Mouse (Mus musculus): ENCODE results near the gene Dll4. TPM values are rescaled to one million over a fixed set of nuclear protein-coding genes. Genes with fewer than 3 reads are reported as not detected.
A peak's percentile ranks its signal among the peaks of the same experiment; 100 is the strongest.

Gene Dll4
- polyA plus RNA-seq, 1 experiment from 2014 or later = 5.6 TPM

DNA sequence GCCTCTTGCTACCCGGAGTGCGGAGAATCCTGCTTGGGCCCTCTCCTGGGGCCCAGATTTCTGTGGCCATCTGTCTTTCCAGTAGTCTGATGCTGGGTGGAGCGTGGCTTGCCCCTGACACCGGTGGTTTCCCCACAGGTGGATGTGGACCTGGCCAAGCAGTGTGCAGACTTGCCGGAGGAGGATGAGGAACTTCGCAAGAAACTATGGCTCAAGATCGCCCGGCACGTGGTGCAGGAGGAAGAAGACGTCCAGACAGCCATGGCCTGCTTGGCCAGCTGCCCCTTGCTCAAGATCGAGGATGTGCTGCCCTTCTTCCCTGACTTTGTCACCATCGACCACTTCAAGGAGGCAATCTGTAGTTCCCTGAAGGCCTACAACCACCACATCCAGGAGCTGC is 28.8 kb upstream of the Dll4 start:
- H3K36me3 ChIP-seq = peaks cover 68% of the 10 kb centered on the region
- no peak overlapping the region for H3K9ac ChIP-seq
- no peak overlapping the region for H3K4me3 ChIP-seq
- H3K27ac ChIP-seq = no peak overlapping the region
- ATAC-seq (ENCODE audit: low FRiP score) = no peak
- no peak overlapping the region for H3K4me2 ChIP-seq (replicated peaks)
- peaks cover 20% of the 10 kb centered on the region for H3K4me1 ChIP-seq
- 0 out of 2 replicates have a peak, but pooled peaks cover 4% of the 10 kb centered on the region for H3K27me3 ChIP-seq
- no peaks in the 10 kb centered on the region for H3K9me3 ChIP-seq (replicated peaks)
- 96% methylated on average over 12 of the region's 12 CpGs for WGBS

DNA sequence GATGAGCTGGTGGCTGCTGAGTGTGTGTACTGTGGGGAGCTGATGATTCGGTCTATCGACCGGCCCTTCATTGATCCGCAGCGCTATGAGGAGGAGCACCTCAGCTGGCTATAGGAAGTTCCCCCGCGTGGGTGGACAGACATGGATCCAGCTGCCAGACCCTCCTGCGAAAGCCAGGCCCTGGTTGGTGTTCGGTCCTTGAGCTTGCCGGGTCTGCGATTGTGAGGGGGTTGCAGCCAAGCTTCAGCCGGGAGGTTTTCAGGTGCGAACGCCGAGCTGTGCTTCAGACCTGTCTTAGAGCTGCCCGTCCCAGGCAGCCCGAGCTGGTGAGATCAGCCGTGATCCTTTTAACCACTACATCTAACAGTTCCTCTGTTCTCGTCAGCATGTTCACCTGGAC is 28.1 kb upstream of the Dll4 start:
- 0 out of 2 replicates have a peak, but pooled peaks cover 4% of the 10 kb centered on the region for H3K27me3 ChIP-seq
- H3K4me3 ChIP-seq = no peak overlapping the region
- no peak for ATAC-seq (ENCODE audit: low FRiP score)
- no peak overlapping the region for H3K4me2 ChIP-seq (replicated peaks)
- no peak overlapping the region for H3K27ac ChIP-seq
- H3K9me3 ChIP-seq (replicated peaks) = no peaks in the 10 kb centered on the region
- H3K4me1 ChIP-seq = peaks cover 20% of the 10 kb centered on the region
- H3K9ac ChIP-seq = no peak overlapping the region
- peaks cover 62% of the 10 kb centered on the region for H3K36me3 ChIP-seq
- 96% methylated on average over 19 of the region's 19 CpGs for WGBS

GRCm38 (mm10) chr2:119298330-119298729 is 27.3 kb upstream of the Dll4 start:
- Histone ChIP-seq H3K27ac (no peak overlapping the region), H3K9me3 (replicated peaks) (no peaks in the 10 kb centered on the region), H3K4me3 (no peak overlapping the region), H3K4me2 (replicated peaks) (no peak overlapping the region), H3K9ac (no peak overlapping the region), H3K27me3 (0 out of 2 replicates have a peak, but pooled peaks cover 4% of the 10 kb centered on the region), H3K4me1 (peaks cover 20% of the 10 kb centered on the region), H3K36me3 (peaks cover 53% of the 10 kb centered on the region)
- 50% methylated on average over 5 of the region's 5 CpGs for WGBS
- ATAC-seq (ENCODE audit: low FRiP score) = no peak

- Histone ChIP-seq H3K9ac (no peak overlapping the region), H3K4me3 (no peak overlapping the region), H3K9me3 (replicated peaks) (no peaks in the 10 kb centered on the region), H3K4me2 (replicated peaks) (no peak overlapping the region), H3K27ac (0 out of 2 replicates have a peak overlapping the region, but pooled peaks have one; percentile 7), H3K27me3 (0 out of 2 replicates have a peak, but pooled peaks cover 4% of the 10 kb centered on the region), H3K4me1 (peaks cover 20% of the 10 kb centered on the region), H3K36me3 (peaks cover 48% of the 10 kb centered on the region)
- WGBS = 84% methylated on average over 2 of the region's 2 CpGs
- no peak for ATAC-seq (ENCODE audit: low FRiP score)
Observed at GRCm38 (mm10) chr2:119298839-119299238, 26.7 kb upstream of the Dll4 start.

GRCm38 (mm10) chr2:119299981-119300818 is 25.4 kb upstream of the Dll4 start:
- WGBS = 7% methylated on average over 15 of the region's 15 CpGs
- peaks cover 35% of the 10 kb centered on the region for H3K36me3 ChIP-seq
- no peak overlapping the region for H3K9ac ChIP-seq
- H3K9me3 ChIP-seq (replicated peaks) = no peaks in the 10 kb centered on the region
- peak; percentile 79 for ATAC-seq (ENCODE audit: low FRiP score)
- 0 out of 2 replicates have a peak, but pooled peaks cover 4% of the 10 kb centered on the region for H3K27me3 ChIP-seq
- no peak overlapping the region for H3K4me3 ChIP-seq
- peaks cover 30% of the 10 kb centered on the region for H3K4me1 ChIP-seq
- H3K27ac ChIP-seq = peak overlapping the region; percentile 55
- peak overlapping the region; percentile 31 for H3K4me2 ChIP-seq (replicated peaks)

- H3K27me3 ChIP-seq = 0 out of 2 replicates have a peak, but pooled peaks cover 4% of the 10 kb centered on the region
- 45% methylated on average over 7 of the region's 7 CpGs for WGBS
- peaks cover 31% of the 10 kb centered on the region for H3K36me3 ChIP-seq
- no peak overlapping the region for H3K4me3 ChIP-seq
- peak overlapping the region; percentile 31; the same call in 1 of the 2 replicates for H3K4me2 ChIP-seq (replicated peaks)
- H3K27ac ChIP-seq = peak overlapping the region; percentile 55
- peak overlapping the region; percentile 19; the same call in 1 of the 2 replicates for H3K9ac ChIP-seq
- H3K4me1 ChIP-seq = peaks cover 30% of the 10 kb centered on the region
- 0 out of 2 replicates have a peak, but pooled peaks have one; percentile 14 for ATAC-seq (ENCODE audit: low FRiP score)
- H3K9me3 ChIP-seq (replicated peaks) = no peaks in the 10 kb centered on the region
Observed at GRCm38 (mm10) chr2:119300819-119301493, 24.6 kb upstream of the Dll4 start.

DNA sequence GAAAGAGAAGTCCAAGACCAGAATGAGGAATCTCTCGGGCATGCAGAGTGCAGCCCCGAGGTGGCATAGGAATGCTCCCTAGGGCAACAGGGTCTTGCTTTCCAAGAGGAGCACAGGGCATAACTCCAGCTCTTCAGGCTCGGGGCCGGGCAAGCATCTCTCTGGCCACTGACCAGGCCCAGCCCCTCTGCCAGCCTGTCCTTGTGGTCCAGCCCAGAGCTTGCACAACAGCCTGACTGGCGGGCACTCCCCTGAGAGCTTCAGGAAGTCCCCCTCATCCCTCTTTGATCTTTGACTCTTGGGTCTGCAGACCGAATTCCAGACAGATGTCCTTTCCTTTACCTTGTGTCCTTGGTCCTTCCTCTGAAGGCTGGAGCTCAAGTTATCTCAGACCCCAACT is 22.7 kb upstream of the Dll4 start:
- peaks cover 4% of the 10 kb centered on the region; the same call in 1 of the 2 replicates for H3K27me3 ChIP-seq
- ATAC-seq (ENCODE audit: low FRiP score) = no peak
- H3K4me3 ChIP-seq = no peak overlapping the region
- peaks cover 30% of the 10 kb centered on the region for H3K4me1 ChIP-seq
- peaks cover 17% of the 10 kb centered on the region for H3K36me3 ChIP-seq
- H3K4me2 ChIP-seq (replicated peaks) = no peak overlapping the region
- no peak overlapping the region for H3K27ac ChIP-seq
- 75% methylated on average over 6 of the region's 6 CpGs for WGBS
- no peaks in the 10 kb centered on the region for H3K9me3 ChIP-seq (replicated peaks)
- H3K9ac ChIP-seq = no peak overlapping the region

- Histone ChIP-seq H3K4me1 (peaks cover 30% of the 10 kb centered on the region), H3K9ac (no peak overlapping the region), H3K9me3 (replicated peaks) (no peaks in the 10 kb centered on the region), H3K4me3 (no peak overlapping the region), H3K27me3 (peaks cover 4% of the 10 kb centered on the region; the same call in 1 of the 2 replicates), H3K36me3 (0 out of 2 replicates have a peak, but pooled peaks cover 4% of the 10 kb centered on the region), H3K27ac (no peak overlapping the region), H3K4me2 (replicated peaks) (no peak overlapping the region)
- ATAC-seq (ENCODE audit: low FRiP score) = no peak
- 56% methylated on average over 3 of the region's 3 CpGs for WGBS
Observed at GRCm38 (mm10) chr2:119304391-119304790, 21.2 kb upstream of the Dll4 start.

DNA sequence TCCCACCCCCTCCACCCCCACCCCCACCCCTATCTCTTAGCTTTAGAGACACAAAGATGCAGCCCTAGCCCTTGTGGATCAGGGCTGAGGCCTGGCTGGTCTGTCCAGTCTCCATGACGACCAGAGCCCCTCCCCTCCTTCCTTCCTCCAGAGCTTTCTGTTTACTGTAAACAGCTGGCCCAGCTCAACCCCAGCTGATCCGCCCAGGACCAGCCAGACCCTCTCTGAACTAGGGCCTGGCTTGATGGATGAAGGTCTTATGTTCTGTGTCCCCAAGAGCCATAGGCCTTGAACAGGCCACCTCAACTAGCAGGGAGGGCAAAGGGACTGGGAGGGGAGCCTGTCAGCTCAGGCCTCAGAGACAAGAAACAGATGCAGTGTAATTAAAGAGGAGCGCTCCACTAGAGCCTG is 20.8 kb upstream of the Dll4 start:
- Histone ChIP-seq H3K27me3 (peaks cover 4% of the 10 kb centered on the region; the same call in 1 of the 2 replicates), H3K9ac (no peak overlapping the region), H3K4me2 (replicated peaks) (no peak overlapping the region), H3K9me3 (replicated peaks) (no peaks in the 10 kb centered on the region), H3K4me1 (peaks cover 29% of the 10 kb centered on the region), H3K36me3 (0 out of 2 replicates have a peak, but pooled peaks cover 1% of the 10 kb centered on the region), H3K27ac (no peak overlapping the region), H3K4me3 (no peak overlapping the region)
- 19% methylated on average over 3 of the region's 3 CpGs for WGBS
- ATAC-seq (ENCODE audit: low FRiP score) = peak; percentile 53

- H3K4me2 ChIP-seq (replicated peaks) = no peak overlapping the region
- peaks cover 48% of the 10 kb centered on the region for H3K27me3 ChIP-seq
- ATAC-seq (ENCODE audit: low FRiP score) = no peak
- no peak overlapping the region for H3K4me3 ChIP-seq
- peaks cover 21% of the 10 kb centered on the region for H3K4me1 ChIP-seq
- H3K27ac ChIP-seq = no peak overlapping the region
- H3K9me3 ChIP-seq (replicated peaks) = peaks cover 4% of the 10 kb centered on the region; the same call in 1 of the 2 replicates
- no peak overlapping the region for H3K9ac ChIP-seq
- H3K36me3 ChIP-seq = no peaks in the 10 kb centered on the region
- 55% methylated on average over 12 of the region's 12 CpGs for WGBS
Observed at GRCm38 (mm10) chr2:119311544-119311943, 14.0 kb upstream of the Dll4 start.

- WGBS = 34% methylated on average over 2 of the region's 2 CpGs
- Histone ChIP-seq H3K36me3 (no peaks in the 10 kb centered on the region), H3K4me1 (peaks cover 21% of the 10 kb centered on the region), H3K27me3 (peaks cover 57% of the 10 kb centered on the region), H3K9me3 (replicated peaks) (peaks cover 6% of the 10 kb centered on the region; the same call in 1 of the 2 replicates), H3K4me3 (no peak overlapping the region), H3K27ac (no peak overlapping the region), H3K9ac (no peak overlapping the region), H3K4me2 (replicated peaks) (no peak overlapping the region)
- peak; percentile 17; the same call in 1 of the 2 replicates for ATAC-seq (ENCODE audit: low FRiP score)
Observed at GRCm38 (mm10) chr2:119312380-119312958, 13.1 kb upstream of the Dll4 start.

Data from hindbrain, embryonic 12.5 days (tissue).